Mouse (Mus musculus) forebrain, postnatal 0 days (tissue): Measurements from ENCODE around the gene Hspb7. TPM values are rescaled to one million over a fixed set of nuclear protein-coding genes. Genes with fewer than 3 reads are reported as not detected.

Source experiments
- ATAC-seq: fragments of 200-750 bp; cut with Nextera tagmentation; 2 replicates; pipeline ENCODE4 v1.8.0; 2017; ENCODE audit warnings: mild to moderate bottlenecking, moderate library complexity
- DNase-seq: peaks from one replicate; pipeline ENCODE4 v3.0.0-alpha.2; 2015
- H3K27ac ChIP-seq: fragments of 300-500 bp; sonication (generic); 2 replicates; pipeline ENCODE4 v1.5.1; 2014; ENCODE audit warnings: low read depth, mild to moderate bottlenecking, antibody characterized with exemption, low read length, moderate library complexity, mixed read lengths
- H3K27me3 ChIP-seq: fragments of 300-500 bp; sonication (generic); 2 replicates; pipeline ENCODE4 v1.6.1; 2014; ENCODE audit warnings: mild to moderate bottlenecking, low read length, mixed read lengths; ENCODE audit not compliant: insufficient read depth
- H3K36me3 ChIP-seq: fragments of 300-500 bp; sonication (generic); 2 replicates; pipeline ENCODE4 v1.6.1; 2014; ENCODE audit warnings: mild to moderate bottlenecking, moderate library complexity; ENCODE audit not compliant: insufficient read depth
- H3K4me1 ChIP-seq: fragments of 300-500 bp; sonication (generic); 2 replicates; pipeline ENCODE4 v1.6.1; 2014; ENCODE audit warnings: antibody characterized with exemption; ENCODE audit not compliant: insufficient read depth
- H3K4me2 ChIP-seq: fragments of 300-500 bp; sonication (generic); 2 replicates; pipeline ENCODE4 v1.6.1; 2014; ENCODE audit warnings: low read depth, mild to moderate bottlenecking, moderate library complexity
- H3K4me3 ChIP-seq: fragments of 300-500 bp; sonication (generic); 2 replicates; pipeline ENCODE4 v1.5.1; 2014; ENCODE audit warnings: low read depth, low read length, mixed read lengths
- H3K9ac ChIP-seq: fragments of 300-500 bp; sonication (generic); 2 replicates; pipeline ENCODE4 v1.6.1; 2014; ENCODE audit warnings: mild to moderate bottlenecking
- H3K9me3 ChIP-seq: fragments of 300-500 bp; sonication (generic); 2 replicates; pipeline ENCODE4 v1.6.1; 2016; ENCODE audit warnings: low read length
- CTCF ChIP-seq: sonication (generic); IDR thresholded peaks from 2 replicates; pipeline ENCODE4 v1.5.1; 2016; ENCODE audit warnings: antibody characterized with exemption, control low read depth, low read depth
- WGBS: fragments of 180-500 bp; shearing (Covaris S2); extraction: QIAGEN DNeasy Blood & Tissue Kit; methylation state at CpG from one replicate; pipeline ENCODE4 v1.1.7; 2014; 5-methylcytosine and 5-hydroxymethylcytosine counted together
- polyA plus RNA-seq: library from polyadenylated mRNA; unstranded; fragments of >200 nt; fragmentation: Nextera tagmentation; extraction: Ambion mirVana; gene quantifications from 2 replicates; pipeline ENCODE4 v1.2.1, GENCODE M21; 2015
- total RNA-seq: library from RNA; depleted of rRNA; stranded (reverse); fragments of >200 nt; gene quantifications from 2 replicates; pipeline ENCODE4 v1.2.3, GENCODE M21; 2014

The Hspb7 gene
- total and polyA plus RNA-seq, 2 experiments from 2014 or later, result not detected

DNA sequence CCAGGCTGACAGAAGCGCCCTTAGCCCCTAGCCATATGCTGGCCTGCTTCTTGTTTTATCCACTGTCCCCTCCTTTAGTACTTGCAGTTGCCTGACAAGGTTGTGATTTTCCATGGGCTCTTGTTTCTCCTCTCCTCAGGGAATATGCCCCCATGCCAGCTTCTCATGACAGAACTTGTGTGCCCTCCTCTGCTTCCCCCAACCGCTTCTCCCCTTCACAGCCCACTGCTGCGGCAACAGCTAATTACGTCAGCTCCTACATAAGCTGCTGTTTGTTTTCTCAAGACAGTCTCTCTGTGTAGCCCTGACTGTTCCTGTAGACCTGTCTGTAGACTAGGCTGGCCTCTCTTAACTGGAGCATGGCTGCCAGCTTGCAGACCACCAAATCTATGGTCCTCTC lies 34.9 kb downstream of the Hspb7 start:
- no peak for TF ChIP-seq CTCF
- 69% methylated on average over 4 of the region's 4 CpGs for whole genome bisulfite sequencing
- no peaks in the 10 kb centered on the region for H3K27me3 ChIP-seq
- H3K4me1 ChIP-seq, result no peaks in the 10 kb centered on the region
- H3K4me3 ChIP-seq, result no peak overlapping the region
- ATAC-seq, result peak; percentile 42; the same call in 1 of the 2 replicates
- no peaks in the 10 kb centered on the region for H3K9me3 ChIP-seq
- no peak overlapping the region for H3K4me2 ChIP-seq
- no peak for DNase-seq
- no peak overlapping the region for H3K9ac ChIP-seq
- H3K27ac ChIP-seq, result no peak overlapping the region
- H3K36me3 ChIP-seq, result peaks cover 34% of the 10 kb centered on the region

GRCm38 (mm10) chr4:141456193-141456938 lies 35.8 kb downstream of the Hspb7 start:
- Histone ChIP-seq H3K36me3 (peaks cover 34% of the 10 kb centered on the region), H3K4me1 (no peaks in the 10 kb centered on the region), H3K4me3 (no peak overlapping the region), H3K9ac (no peak overlapping the region), H3K9me3 (no peaks in the 10 kb centered on the region), H3K27ac (no peak overlapping the region), H3K4me2 (no peak overlapping the region), H3K27me3 (no peaks in the 10 kb centered on the region)
- DNase-seq (no peak), ATAC-seq (no peak)
- 93% methylated on average over 14 of the region's 14 CpGs for WGBS
- no peak for TF ChIP-seq CTCF

- Histone ChIP-seq H3K9ac (no peak overlapping the region), H3K9me3 (no peaks in the 10 kb centered on the region), H3K36me3 (peaks cover 41% of the 10 kb centered on the region), H3K27ac (no peak overlapping the region), H3K4me1 (no peaks in the 10 kb centered on the region), H3K4me3 (no peak overlapping the region), H3K27me3 (no peaks in the 10 kb centered on the region), H3K4me2 (no peak overlapping the region)
- ATAC-seq, result no peak
- DNase-seq, result no peak
- TF ChIP-seq CTCF, result no peak
- 14% methylated on average over 7 of the region's 7 CpGs for WGBS
These were observed 37.7 kb downstream of the Hspb7 start for GRCm38 (mm10) chr4:141458236-141458635.

- Histone ChIP-seq H3K27ac (no peak overlapping the region), H3K4me1 (no peaks in the 10 kb centered on the region), H3K4me2 (no peak overlapping the region), H3K9me3 (no peaks in the 10 kb centered on the region), H3K36me3 (peaks cover 41% of the 10 kb centered on the region), H3K9ac (no peak overlapping the region), H3K4me3 (no peak overlapping the region), H3K27me3 (no peaks in the 10 kb centered on the region)
- WGBS, result 60% methylated on average over 3 of the region's 3 CpGs
- no peak for TF ChIP-seq CTCF
- ATAC-seq (no peak), DNase-seq (no peak)
These were observed 38.3 kb downstream of the Hspb7 start for GRCm38 (mm10) chr4:141458888-141459287.

DNA sequence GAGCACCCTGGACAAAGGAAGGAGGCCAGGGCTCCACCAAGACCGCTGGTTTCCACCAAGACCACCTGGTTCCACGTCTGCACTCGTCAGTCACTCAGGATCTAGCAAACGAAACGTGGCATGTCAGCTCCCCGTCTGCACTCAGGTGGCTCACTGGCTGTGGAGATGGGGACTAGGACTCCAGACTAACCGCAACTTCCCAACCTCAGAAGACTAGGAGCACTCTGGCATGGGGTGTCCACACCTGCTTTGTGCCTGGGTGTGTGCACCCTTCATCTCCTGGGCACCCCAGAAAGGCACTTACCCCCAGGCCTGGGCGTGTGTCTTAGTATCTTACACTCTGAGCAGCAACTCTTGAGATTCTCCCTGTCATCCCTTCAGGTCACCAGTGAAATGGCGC lies 39.2 kb downstream of the Hspb7 start:
- Histone ChIP-seq H3K36me3 (peaks cover 46% of the 10 kb centered on the region), H3K9me3 (no peaks in the 10 kb centered on the region), H3K27ac (no peak overlapping the region), H3K4me3 (no peak overlapping the region), H3K4me2 (no peak overlapping the region), H3K4me1 (no peaks in the 10 kb centered on the region), H3K9ac (no peak overlapping the region), H3K27me3 (no peaks in the 10 kb centered on the region)
- DNase-seq (no peak), ATAC-seq (no peak)
- 89% methylated on average over 9 of the region's 9 CpGs for WGBS
- TF ChIP-seq CTCF, result no peak

- Histone ChIP-seq H3K4me1 (no peaks in the 10 kb centered on the region), H3K27ac (no peak overlapping the region), H3K9ac (no peak overlapping the region), H3K36me3 (peaks cover 52% of the 10 kb centered on the region), H3K4me2 (no peak overlapping the region), H3K9me3 (no peaks in the 10 kb centered on the region), H3K27me3 (no peaks in the 10 kb centered on the region), H3K4me3 (no peak overlapping the region)
- ATAC-seq (no peak), DNase-seq (no peak)
- no peak for TF ChIP-seq CTCF
- 95% methylated on average over 4 of the region's 4 CpGs for WGBS
These were observed 39.9 kb downstream of the Hspb7 start for GRCm38 (mm10) chr4:141460481-141460880.

- peaks cover 57% of the 10 kb centered on the region for H3K36me3 ChIP-seq
These were observed 40.5 kb downstream of the Hspb7 start for GRCm38 (mm10) chr4:141461088-141461487.

More at GRCm38 (mm10) chr4:141461088-141461487, 40.5 kb downstream of the Hspb7 start:
- H3K4me2 ChIP-seq, result no peak overlapping the region
- no peak for DNase-seq
- no peak for TF ChIP-seq CTCF
- ATAC-seq, result no peak
- no peaks in the 10 kb centered on the region for H3K4me1 ChIP-seq
- no peaks in the 10 kb centered on the region for H3K9me3 ChIP-seq
- H3K27me3 ChIP-seq, result no peaks in the 10 kb centered on the region
- H3K9ac ChIP-seq, result no peak overlapping the region
- H3K27ac ChIP-seq, result no peak overlapping the region
- H3K4me3 ChIP-seq, result no peak overlapping the region
- WGBS, result 28% methylated on average over 12 of the region's 12 CpGs
